Mouse (Mus musculus): ENCODE data around the gene Max. TPM values are rescaled to one million over a fixed set of nuclear protein-coding genes. Genes with fewer than 3 reads are reported as not detected.

The Max gene
- polyA plus RNA-seq, 2 experiments from 2014 or later, result 38.1 to 126 TPM

Other genes starting within 250 kb of the Max start
- gene Churc1, start 196.7 kb downstream of the Max start, polyA plus RNA-seq (2017; shearing (Covaris generic)), result 100 to 1,000 TPM; 129 to 145 TPM
- 10 to 100 TPM; 28.8 to 30.3 TPM for gene Fntb, start 196.6 kb downstream of the Max start, polyA plus RNA-seq (2017; shearing (Covaris generic))
- gene Gpx2, start 166.6 kb downstream of the Max start, polyA plus RNA-seq (2017; shearing (Covaris generic)), result not detected
- not detected for gene Rab15, start 139.3 kb downstream of the Max start, polyA plus RNA-seq (2017; shearing (Covaris generic))

Measured in CD4-positive, CD25-positive, alpha-beta regulatory T cell, adult 4 months (primary cell).